Mouse (Mus musculus) heart, postnatal 14 days (tissue): ENCODE data around the gene Gm49366. TPM values are rescaled to one million over a fixed set of nuclear protein-coding genes. Genes with fewer than 3 reads are reported as not detected.
A peak's percentile ranks its signal among the peaks of the same experiment; 100 is the strongest.
"Not testable (repeated sequence)": the region's sequence is repeated elsewhere in the genome, so short reads cannot be mapped to it uniquely, and the experiment has no call there.

Experiments used
- DNase-seq, 2 experiments: peaks; one replicate each; pipeline ENCODE4 v3.0.0; 2021 to 2022
- intact Hi-C: fragments of 180-260 bp; cut with DNase I; formaldehyde crosslinking; loops from one replicate; pipeline ENCODE4 v1.15.1; 2025
- long read RNA-seq, 2 experiments: library from polyadenylated mRNA; stranded (forward); transcript quantifications; one replicate each; pipeline ENCODE4 v2.0.0; 2021
- total RNA-seq, 2 experiments: library from RNA; stranded (reverse); gene quantifications; 2 replicates each; pipeline ENCODE4 v1.2.3; 2021

Gm49366 gene
- total RNA-seq: not detected
- long read RNA-seq, experiment 1: 0 reads
- long read RNA-seq, experiment 2, partial matches to known transcripts: 0 of 1 reads
- long read RNA-seq, experiment 2, other reads (novel, unspliced or antisense): 1 of 1 reads

DNA sequence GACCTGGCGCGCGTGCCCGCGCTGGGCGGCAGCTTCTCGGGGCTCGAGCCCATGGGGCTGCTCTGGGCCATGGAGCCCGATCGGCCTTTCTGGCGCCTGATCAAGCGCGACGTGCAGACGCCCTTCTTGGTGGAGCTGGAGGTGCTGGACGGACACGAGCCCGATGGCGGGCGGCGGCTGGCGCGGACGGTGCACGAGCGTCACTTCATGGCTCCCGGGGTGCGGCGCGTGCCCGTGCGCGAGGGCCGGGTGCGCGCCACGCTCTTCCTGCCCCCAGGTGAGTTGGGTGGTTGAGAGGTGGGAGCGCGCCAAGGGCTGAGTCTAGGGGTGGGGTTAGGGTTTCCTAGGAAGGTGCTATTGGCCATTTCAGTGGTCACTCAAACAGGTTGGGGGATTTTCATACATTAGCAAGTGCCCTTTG lies at the start of gene Gm49366:
Gm49366 (plus strand) TSS at position 245 of the 421 bp plus-strand sequence.
- intact Hi-C loops: not testable (repeated sequence)
- DNase-seq: peak; percentile 28 to 54

DNA sequence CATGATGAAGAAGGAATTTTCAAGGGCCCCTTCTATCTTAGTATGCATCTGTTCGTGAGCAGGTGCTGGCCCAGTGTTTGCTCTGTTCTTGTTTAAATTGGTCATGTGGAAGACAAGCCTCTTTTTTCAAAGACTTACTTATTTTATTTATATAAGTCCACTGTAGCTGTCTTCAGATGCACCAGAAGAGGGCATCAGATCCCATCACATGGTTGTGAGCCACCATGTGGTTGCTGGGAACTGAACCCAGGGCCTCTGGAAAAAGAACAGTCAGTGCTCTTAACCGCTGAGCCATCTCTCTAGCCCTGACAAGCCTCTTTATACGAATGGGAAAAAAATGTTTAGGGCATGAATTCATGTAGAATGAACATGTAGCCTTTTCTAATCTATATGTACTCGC lies 49.4 kb upstream of the Gm49366 start:
- no peak for DNase-seq
- intact Hi-C loops: no loop called here

GRCm38 (mm10) chr12:83997221-83997620 lies 41.5 kb upstream of the Gm49366 start:
- DNase-seq: no peak
- intact Hi-C loops: no loop called here

DNA sequence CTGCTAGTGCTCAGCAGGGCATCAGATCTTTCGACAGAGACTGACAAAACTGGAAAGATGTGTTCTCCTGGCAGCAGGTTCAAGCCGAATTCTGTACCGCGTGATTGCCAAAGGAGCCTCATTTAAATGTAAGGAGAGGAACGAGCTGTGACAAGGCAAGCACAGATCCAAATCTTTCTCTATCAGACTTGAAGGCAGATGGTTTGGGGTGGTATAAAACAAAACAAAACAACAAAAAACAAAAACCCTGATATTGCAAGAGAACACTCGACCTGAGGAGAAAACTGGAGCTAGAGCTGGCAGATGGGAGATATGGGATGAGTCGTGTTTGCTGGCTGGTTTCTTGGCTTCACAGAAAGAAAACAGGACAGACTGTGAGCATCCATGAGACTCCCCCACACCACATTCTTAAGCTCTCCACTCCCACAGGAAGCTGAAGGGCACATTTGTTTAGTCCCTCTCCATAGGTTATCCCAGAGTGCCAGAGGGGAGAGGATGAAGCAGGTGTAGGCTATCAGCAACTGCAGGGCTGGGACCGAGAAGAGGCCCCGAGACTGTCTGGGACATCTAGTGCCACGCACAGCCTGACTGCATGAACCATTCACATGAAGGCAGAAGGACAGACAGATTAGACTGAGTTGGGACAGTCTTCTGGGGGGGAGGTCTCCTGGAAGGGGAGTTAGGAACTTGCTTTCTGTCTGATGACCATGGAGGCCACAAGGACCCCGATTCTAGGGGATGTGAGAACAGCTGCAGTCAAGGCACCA lies 40.2 kb upstream of the Gm49366 start:
- no peak for DNase-seq
- intact Hi-C loops: no loop called here

- peak; percentile 67 to 87 for DNase-seq
- intact Hi-C loops: not testable (repeated sequence)
Measured at GRCm38 (mm10) chr12:83999237-83999636, 39.5 kb upstream of the Gm49366 start.

DNA sequence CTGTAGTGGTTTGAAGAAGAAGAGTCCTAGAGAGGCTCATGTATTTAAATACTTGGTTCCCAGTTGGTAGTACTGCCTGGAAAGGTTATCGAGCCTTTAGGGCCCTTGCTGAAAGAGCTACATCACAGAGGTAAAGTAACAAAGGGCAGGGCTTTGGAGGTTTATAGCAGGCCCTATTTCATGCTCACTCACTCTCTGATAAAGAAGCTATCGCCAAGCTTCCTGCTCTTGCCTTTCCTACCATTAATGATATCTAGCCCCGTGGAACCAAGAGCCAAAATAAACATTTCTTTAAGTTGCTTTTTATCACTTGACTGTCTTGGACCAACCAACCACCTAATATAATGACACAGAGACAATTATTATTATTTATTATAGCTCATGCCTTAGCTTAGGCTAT lies 38.3 kb upstream of the Gm49366 start:
- no peak for DNase-seq
- intact Hi-C loops: no loop called here

DNA sequence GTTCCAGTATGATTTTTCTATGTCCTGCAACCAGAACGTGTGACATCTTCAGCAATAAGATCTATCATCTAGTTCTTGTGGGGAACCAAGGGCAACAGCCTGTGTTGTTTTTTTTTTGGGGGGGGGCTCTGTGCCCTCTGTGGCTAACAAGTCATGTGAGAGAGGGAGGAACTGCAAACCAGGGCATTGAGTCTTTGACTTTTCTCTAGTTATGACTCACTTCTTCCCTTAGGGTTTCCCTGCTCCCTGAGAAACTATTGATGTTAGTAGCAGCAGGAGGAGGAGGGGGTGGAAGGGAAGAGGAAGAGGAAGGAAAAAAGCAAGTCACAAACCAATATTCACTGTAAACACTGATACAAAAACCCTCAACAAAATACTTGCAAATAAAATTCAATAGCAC lies 34.9 kb upstream of the Gm49366 start:
- DNase-seq: no peak
- intact Hi-C loops: no loop called here

DNA sequence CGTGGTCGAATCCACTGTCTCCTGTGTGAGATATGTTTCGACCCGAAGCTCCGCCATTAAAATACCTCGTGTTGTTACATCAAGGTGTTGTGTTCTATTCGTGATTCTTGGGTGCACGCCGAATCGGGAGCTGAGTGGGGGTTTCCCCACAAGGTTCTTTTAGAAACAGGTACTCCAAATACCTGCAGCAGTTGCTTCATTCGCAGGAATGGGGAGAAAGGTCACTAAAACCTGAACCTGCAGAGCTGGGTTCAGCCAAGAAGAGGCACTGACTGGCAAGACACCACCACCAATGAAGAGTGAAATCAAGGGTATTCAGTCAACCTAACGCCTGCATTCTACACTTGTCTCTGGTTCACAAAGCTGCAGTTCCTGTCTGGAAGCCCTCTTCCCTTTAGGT lies 30.5 kb upstream of the Gm49366 start:
- DNase-seq: no peak
- intact Hi-C loops: no loop called here

DNA sequence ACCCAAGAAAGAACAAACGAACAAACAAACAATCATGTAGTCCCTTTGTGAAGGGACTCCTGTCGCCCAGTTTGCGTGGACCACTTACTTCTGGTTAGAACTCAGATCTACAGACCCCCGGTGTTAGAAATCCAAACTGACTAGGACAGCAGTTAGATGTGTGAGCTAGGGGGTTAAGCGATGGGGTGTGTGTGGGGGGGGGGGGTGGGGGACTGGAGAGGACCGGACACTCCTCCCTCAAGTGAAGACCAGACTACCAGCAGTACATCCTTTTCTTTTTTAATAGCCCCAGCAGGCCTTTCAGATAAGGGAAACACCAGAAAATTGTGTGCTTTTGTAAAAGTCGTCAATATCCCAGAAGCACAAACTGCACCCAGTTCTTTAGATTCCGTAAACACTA lies 30.0 kb upstream of the Gm49366 start:
- no peak for DNase-seq
- intact Hi-C loops: no loop called here

GRCm38 (mm10) chr12:84009171-84009965 lies 29.4 kb upstream of the Gm49366 start, which contains the start of gene Acot1:
Gene Acot1 (plus strand): TSS chr12:84009490.
- intact Hi-C loops: not testable (repeated sequence)
- peak; percentile 77 to 78 for DNase-seq

DNA sequence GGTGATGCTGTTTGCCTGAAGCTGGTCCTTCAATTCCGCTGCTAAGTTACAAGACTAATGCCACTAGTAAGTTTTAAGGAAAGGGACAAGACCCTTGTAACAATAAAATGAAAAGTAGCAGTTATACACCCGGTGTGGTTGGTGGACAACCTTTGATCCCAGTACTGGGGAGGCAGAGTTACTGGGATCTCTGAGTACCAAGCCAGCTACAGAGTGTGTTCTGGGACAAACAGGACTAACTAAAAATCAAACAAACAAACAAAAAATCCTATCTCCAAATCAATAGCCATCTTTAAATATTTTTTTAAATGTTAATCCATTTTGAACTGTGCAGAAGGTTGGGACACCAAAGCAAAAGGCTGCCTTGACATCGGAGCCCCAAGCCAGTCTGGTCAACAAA lies 28.5 kb upstream of the Gm49366 start:
- DNase-seq: no peak
- intact Hi-C loops: no loop called here

DNA sequence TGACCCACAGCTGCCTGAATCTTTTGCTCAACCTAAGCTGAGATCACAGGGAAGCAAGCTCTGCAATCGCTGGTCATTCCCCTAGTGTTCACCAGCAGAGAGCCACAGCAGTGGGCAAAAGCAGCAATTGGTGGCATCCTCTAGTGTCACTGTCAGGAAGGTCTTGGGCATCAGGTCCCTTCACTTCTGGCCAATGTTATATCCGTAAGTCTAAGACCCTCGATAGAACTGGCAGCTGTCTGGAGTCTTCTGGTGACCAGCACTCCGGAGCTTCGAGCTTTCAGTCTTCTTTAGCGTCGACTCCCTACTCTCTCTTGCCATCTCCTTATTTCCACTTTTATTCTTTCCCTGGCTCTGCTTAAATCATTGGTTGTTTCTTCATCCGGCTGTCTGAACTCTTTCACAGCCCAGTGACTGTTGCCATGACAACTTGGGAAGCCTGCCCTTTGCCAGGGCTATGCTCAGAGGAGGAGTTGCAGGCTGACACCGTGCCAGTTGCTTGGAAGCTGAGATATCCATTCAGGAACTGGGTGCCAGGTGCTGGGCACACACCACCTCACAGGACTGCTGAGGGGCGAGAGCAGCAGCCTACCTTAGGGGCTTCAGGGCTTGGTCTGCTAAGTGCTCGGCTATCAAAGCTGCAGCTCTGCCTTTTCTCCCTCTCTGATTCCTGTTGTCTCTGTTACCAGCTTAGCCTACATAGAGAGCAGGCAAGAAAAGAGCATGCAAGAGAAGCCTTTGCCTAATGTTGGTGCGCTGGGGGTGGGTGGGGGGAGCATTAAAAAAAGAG lies 27.3 kb upstream of the Gm49366 start:
- peak; percentile 70 to 83 for DNase-seq
- intact Hi-C loops: no loop called here

- intact Hi-C loops: no loop called here
- no peak for DNase-seq
Measured at GRCm38 (mm10) chr12:84013130-84013529, 25.6 kb upstream of the Gm49366 start.

- intact Hi-C loops: no loop called here
- no peak for DNase-seq
Measured at GRCm38 (mm10) chr12:84013701-84014100, 25.0 kb upstream of the Gm49366 start.

DNA sequence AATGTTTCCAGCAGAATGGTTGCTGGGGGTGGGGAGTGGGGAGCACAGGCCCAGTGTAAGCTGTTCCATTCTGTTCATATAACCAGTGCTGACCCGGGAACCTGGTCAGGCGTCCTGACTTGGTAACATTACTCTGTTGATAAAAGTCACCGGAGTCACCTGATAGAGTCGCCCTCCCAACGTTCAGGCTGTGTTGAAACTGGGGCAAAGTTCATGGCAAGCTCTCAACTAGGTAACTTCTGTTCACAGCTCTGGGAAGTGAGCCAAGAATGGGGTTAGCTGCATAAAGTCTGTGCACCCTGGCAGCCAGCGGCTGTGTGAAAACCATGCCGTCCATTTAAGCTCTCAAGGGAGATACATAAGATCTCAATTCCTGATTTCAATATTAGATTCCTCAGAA lies 18.2 kb upstream of the Gm49366 start:
- intact Hi-C loops: not testable (repeated sequence)
- DNase-seq: peak; percentile 57 to 84

DNA sequence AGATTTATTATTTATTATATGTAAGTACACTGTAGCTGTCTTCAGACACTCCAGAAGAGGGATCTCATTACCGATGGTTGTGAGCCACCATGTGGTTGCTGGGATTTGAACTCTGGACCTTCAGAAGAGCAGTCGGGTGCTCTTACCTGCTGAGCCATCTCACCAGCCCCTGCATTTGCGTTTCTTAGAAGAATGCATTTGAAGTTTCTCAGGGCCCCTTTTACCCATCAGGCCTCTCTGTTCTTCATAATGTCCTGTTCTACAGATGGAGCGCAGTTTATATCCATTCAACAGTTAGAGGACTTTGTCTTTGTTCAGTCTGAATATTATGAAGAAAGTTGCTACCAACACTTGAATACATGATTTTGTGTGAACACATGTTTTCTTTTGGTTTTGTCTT lies 16.5 kb upstream of the Gm49366 start:
- DNase-seq, intact Hi-C loops: not testable (repeated sequence)

DNA sequence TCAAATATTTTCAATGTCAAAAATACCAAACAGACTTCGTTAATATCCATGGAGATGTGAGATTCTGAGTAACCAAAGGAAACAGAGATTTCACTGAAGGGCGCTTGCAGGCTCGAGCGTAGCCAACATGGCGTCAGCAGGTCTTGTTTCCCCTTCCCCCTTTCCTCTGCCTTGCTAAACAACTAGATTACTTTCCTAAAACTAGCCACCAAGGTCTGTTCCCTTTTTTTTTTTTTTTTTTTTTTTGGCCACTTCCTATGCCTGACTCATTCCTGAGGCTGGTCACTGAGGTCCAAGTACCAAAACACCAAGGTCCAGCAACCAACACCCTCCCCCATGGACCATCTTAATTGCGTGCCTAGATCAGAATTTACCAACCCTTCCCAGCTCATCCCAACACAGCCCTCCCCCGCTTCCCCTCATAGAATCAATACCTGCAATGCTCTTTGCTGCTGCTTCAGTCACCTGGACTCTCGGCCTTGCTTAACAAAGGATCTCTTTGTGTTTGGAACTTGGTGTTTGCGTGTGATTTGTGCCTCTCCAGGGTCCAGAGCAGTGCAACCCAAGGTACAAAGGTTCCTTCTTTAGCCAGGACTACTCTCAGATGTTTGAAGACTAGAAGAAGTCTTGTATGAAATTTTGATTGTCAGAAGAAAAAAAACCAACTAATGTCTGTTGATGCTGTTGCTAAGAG lies 15.5 kb upstream of the Gm49366 start:
- intact Hi-C loops: no loop called here
- DNase-seq: no peak

- intact Hi-C loops: no loop called here
- DNase-seq: no peak
Measured at GRCm38 (mm10) chr12:84025888-84026287, 12.8 kb upstream of the Gm49366 start.

DNA sequence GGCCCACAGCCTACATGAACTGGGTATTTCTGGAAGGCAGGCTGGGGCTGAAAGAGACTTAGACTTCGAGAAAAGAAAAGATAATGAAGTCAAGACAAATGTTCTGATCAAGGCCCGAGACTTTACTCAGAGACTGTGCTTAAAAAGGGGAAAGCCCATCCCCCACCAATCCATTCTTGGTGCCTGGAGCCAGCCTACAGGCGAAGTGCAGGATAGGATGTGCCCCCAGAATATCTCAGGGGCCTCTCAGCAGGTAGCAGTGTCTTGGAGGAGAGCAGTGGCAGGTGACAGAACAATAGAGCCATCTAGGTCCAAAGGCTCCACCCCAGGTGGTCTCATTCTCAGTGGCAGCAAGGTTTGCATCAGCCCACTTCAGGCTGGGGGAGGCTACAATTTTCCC lies 10.4 kb upstream of the Gm49366 start:
- intact Hi-C loops, DNase-seq: not testable (repeated sequence)

DNA sequence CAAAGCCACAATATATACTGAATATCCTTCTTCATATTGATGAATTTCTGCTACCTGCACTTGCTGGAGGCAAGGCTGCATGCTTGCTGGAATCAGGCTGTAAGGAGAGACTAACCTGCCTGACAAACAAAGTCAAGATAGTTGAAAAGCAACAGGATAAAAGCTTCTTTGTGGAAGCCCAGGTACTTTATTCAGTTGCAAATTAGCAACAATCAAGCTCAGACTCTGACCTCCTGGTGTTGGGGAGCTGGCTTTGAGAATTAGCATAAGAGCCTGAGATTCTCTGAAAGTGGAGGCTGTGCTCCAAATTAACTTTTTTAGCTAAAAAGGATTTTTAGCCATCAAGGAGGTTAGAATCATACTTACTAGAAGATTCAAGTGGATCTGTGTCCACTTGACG lies 9.7 kb upstream of the Gm49366 start:
- DNase-seq, intact Hi-C loops: not testable (repeated sequence)
